Mouse (Mus musculus) embryonic facial prominence, embryonic 11.5 days (tissue): ENCODE data around the gene Btbd35f10. TPM values are rescaled to one million over a fixed set of nuclear protein-coding genes. Genes with fewer than 3 reads are reported as not detected.
"Not testable (repeated sequence)": the region's sequence is repeated elsewhere in the genome, so short reads cannot be mapped to it uniquely, and the experiment has no call there.

ENCODE experiments used
- ATAC-seq: fragments of 200-750 bp; cut with Nextera tagmentation; replicated peaks from 2 replicates; pipeline ENCODE4 v1.8.0; 2017; ENCODE audit warnings: low read depth; ENCODE audit not compliant: insufficient number of reproducible peaks, low FRiP score, low TSS enrichment
- DNase-seq: peaks from one replicate; pipeline ENCODE4 v3.0.0-alpha.2; 2015; ENCODE audit warnings: low spot score
- H3K27ac ChIP-seq: fragments of 300-500 bp; sonication (generic); replicated peaks from 2 replicates; pipeline ENCODE4 v1.5.1; 2014; ENCODE audit warnings: mild to moderate bottlenecking, low read depth, low read length, control low read depth
- H3K27me3 ChIP-seq: fragments of 300-500 bp; sonication (generic); 2 replicates; pipeline ENCODE4 v1.6.1; 2014; ENCODE audit warnings: mild to moderate bottlenecking, low read length, moderate library complexity, mixed read lengths; ENCODE audit not compliant: control insufficient read depth, insufficient read depth
- H3K36me3 ChIP-seq: fragments of 300-500 bp; sonication (generic); replicated peaks from 2 replicates; pipeline ENCODE4 v1.6.1; 2014; ENCODE audit warnings: low read depth, mild to moderate bottlenecking, low read length, moderate library complexity, mixed read lengths; ENCODE audit not compliant: control insufficient read depth, insufficient read depth
- H3K4me1 ChIP-seq: fragments of 300-500 bp; sonication (generic); 2 replicates; pipeline ENCODE4 v1.6.1; 2014; ENCODE audit warnings: low read length, mixed read lengths; ENCODE audit not compliant: control insufficient read depth, insufficient read depth
- H3K4me2 ChIP-seq: fragments of 300-500 bp; sonication (generic); 2 replicates; pipeline ENCODE4 v1.6.1; 2014; ENCODE audit warnings: low read depth, mild to moderate bottlenecking, control low read depth, low read length, moderate library complexity
- H3K4me3 ChIP-seq: fragments of 300-500 bp; sonication (generic); 2 replicates; pipeline ENCODE4 v1.5.1; 2014; ENCODE audit warnings: low read depth, low read length, control low read depth
- H3K9ac ChIP-seq: fragments of 300-500 bp; sonication (generic); replicated peaks from 2 replicates; pipeline ENCODE4 v1.6.1; 2014; ENCODE audit warnings: mild to moderate bottlenecking, control low read depth, low read length
- H3K9me3 ChIP-seq: fragments of 300-500 bp; sonication (generic); replicated peaks from 2 replicates; pipeline ENCODE4 v1.6.1; 2016; ENCODE audit warnings: mild to moderate bottlenecking, low read length, inconsistent platforms, mixed read lengths; ENCODE audit not compliant: control insufficient read depth
- WGBS: fragments of 180-500 bp; shearing (Covaris S2); extraction: QIAGEN DNeasy Blood & Tissue Kit; methylation state at CpG from one replicate; pipeline ENCODE4 v1.1.7; 2014; 5-methylcytosine and 5-hydroxymethylcytosine counted together
- polyA plus RNA-seq: library from polyadenylated mRNA; unstranded; fragments of >200 nt; fragmentation: Nextera tagmentation; extraction: Ambion mirVana; gene quantifications from 2 replicates; pipeline ENCODE4 v1.2.1, GENCODE M21; 2014

Btbd35f10 gene
- polyA plus RNA-seq = not detected in 2 replicates

DNA sequence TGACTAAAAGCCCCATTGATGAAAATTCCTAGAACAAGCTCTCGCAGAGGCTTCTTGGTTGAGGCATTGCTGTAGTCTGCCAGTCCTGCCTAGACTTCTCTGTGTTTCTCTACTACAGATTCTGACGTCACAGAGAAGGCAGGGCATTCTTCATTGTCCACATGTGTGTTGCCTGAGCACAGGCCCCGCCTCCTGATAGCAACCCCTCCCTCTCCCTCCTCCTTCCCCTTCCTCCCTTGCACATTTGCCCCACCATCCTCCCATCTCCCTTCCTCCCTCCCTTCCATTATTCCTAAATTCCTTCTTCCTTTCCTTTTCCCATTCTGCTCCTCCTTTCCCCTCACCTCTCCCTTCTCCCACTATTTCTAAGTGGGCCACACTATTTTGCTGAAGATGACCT, at the start of gene Btbd35f10:
Gene Btbd35f10 (minus strand): TSS at position 101 of the 400 bp plus-strand sequence.
- not testable (repeated sequence) for H3K4me1 ChIP-seq, H3K27ac ChIP-seq, DNase-seq, H3K9ac ChIP-seq, H3K36me3 ChIP-seq, ATAC-seq, H3K27me3 ChIP-seq, H3K4me3 ChIP-seq, H3K9me3 ChIP-seq, H3K4me2 ChIP-seq
- no CpG with 5 or more reads among the region's 3 CpGs for WGBS

Other genes starting within 250 kb of the Btbd35f10 start
- gene Btbd35f18, start 52.7 kb downstream of the Btbd35f10 start, polyA plus RNA-seq = not detected in 2 replicates
- gene Btbd35f16, start 204.1 kb upstream of the Btbd35f10 start, polyA plus RNA-seq = not detected in 2 replicates